Mouse (Mus musculus) midbrain, embryonic 12.5 days (tissue): ENCODE results near the gene Ptov1. TPM values are rescaled to one million over a fixed set of nuclear protein-coding genes. Genes with fewer than 3 reads are reported as not detected.
"Not testable (repeated sequence)": the region's sequence is repeated elsewhere in the genome, so short reads cannot be mapped to it uniquely, and the experiment has no call there.

Source experiments
- ATAC-seq: fragments of 200-750 bp; cut with Nextera tagmentation; 2 replicates; pipeline ENCODE4 v1.8.0; 2017; ENCODE audit warnings: low read depth, moderate TSS enrichment, moderate library complexity; ENCODE audit not compliant: low FRiP score
- H3K27ac ChIP-seq: fragments of 300-500 bp; sonication (generic); replicated peaks from 2 replicates; pipeline ENCODE4 v1.5.1; 2016; ENCODE audit warnings: mild to moderate bottlenecking
- H3K27me3 ChIP-seq: fragments of 300-500 bp; sonication (generic); 2 replicates; pipeline ENCODE4 v1.6.1; 2016; ENCODE audit warnings: mild to moderate bottlenecking
- H3K36me3 ChIP-seq: fragments of 300-500 bp; sonication (generic); 2 replicates; pipeline ENCODE4 v1.6.1; 2016
- H3K4me1 ChIP-seq: fragments of 300-500 bp; sonication (generic); 2 replicates; pipeline ENCODE4 v1.6.1; 2016
- H3K4me2 ChIP-seq: fragments of 300-500 bp; sonication (generic); replicated peaks from 2 replicates; pipeline ENCODE4 v1.6.1; 2016; ENCODE audit warnings: mild to moderate bottlenecking, moderate library complexity
- H3K4me3 ChIP-seq: fragments of 300-500 bp; sonication (generic); 2 replicates; pipeline ENCODE4 v1.5.1; 2016; ENCODE audit warnings: mild to moderate bottlenecking
- H3K9ac ChIP-seq: fragments of 300-500 bp; sonication (generic); replicated peaks from 2 replicates; pipeline ENCODE4 v1.6.1; 2016; ENCODE audit warnings: mild to moderate bottlenecking, moderate library complexity
- H3K9me3 ChIP-seq: fragments of 300-500 bp; sonication (generic); 2 replicates; pipeline ENCODE4 v1.6.1; 2016; ENCODE audit warnings: mild to moderate bottlenecking
- WGBS: fragments of 180-500 bp; shearing (Covaris S2); methylation state at CpG from one replicate; pipeline ENCODE4 v1.1.7; 2016; 5-methylcytosine and 5-hydroxymethylcytosine counted together
- polyA plus RNA-seq: library from polyadenylated mRNA; unstranded; fragments of >200 nt; fragmentation: Nextera tagmentation; extraction: Ambion mirVana; gene quantifications from 2 replicates; pipeline ENCODE4 v1.2.1, GENCODE M21; 2016

Gene Ptov1
- polyA plus RNA-seq, 1 experiment from 2014 or later, result 605 TPM

DNA sequence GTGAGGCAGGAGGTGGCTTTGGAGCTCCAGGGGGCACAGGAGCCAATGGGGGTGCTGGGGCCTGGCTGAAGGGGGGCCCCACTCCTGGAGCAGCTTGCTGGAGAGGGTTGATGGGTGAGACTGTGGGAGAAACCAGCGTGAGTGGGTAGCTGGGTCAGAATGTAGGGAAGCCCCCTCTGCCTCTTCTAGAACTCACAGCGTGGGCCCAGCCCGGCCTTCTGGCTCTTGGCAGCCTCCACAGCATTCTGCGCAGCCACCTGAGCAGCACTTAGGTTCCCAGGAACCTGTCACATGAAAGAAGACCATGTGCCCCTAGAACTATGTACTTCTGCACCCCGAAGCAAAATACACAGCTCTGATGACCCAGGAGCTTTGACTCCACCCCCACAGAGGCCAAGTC lies 15.0 kb upstream of the Ptov1 start:
- Histone ChIP-seq H3K4me2 (no peak overlapping the region), H3K4me1 (no peaks in the 10 kb centered on the region; the same call in 1 of the 2 replicates), H3K9ac (no peak overlapping the region), H3K27me3 (no peaks in the 10 kb centered on the region), H3K9me3 (no peaks in the 10 kb centered on the region), H3K4me3 (no peak overlapping the region), H3K27ac (no peak overlapping the region), H3K36me3 (peaks cover 81% of the 10 kb centered on the region)
- no peak for ATAC-seq
- WGBS, result 98% methylated on average over 5 of the region's 5 CpGs

DNA sequence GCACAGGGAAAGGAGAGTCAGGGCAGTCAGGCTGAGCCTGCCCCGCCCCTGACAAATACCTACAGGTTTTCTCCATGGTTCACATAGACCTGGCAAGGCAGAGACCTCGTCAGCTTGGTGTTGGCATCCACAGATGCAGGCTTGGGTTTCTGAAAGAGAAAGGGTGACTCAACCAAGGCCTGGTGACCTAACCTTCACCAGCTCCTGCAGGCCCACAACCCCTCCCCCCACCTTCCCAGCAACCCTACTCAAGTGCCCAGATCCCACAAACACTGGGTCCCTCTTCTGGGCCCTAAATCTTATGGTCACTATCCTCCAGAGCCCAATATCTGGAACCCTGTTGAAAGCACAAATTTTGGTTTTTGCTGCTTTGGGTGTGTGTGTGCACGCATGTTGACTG lies 13.4 kb upstream of the Ptov1 start:
- Histone ChIP-seq H3K4me3 (no peak overlapping the region), H3K36me3 (peaks cover 85% of the 10 kb centered on the region), H3K4me1 (no peaks in the 10 kb centered on the region; the same call in 1 of the 2 replicates), H3K9ac (no peak overlapping the region), H3K9me3 (no peaks in the 10 kb centered on the region), H3K27me3 (no peaks in the 10 kb centered on the region), H3K4me2 (no peak overlapping the region), H3K27ac (no peak overlapping the region)
- ATAC-seq, result no peak
- WGBS, result over 99% methylated on average over 3 of the region's 3 CpGs

DNA sequence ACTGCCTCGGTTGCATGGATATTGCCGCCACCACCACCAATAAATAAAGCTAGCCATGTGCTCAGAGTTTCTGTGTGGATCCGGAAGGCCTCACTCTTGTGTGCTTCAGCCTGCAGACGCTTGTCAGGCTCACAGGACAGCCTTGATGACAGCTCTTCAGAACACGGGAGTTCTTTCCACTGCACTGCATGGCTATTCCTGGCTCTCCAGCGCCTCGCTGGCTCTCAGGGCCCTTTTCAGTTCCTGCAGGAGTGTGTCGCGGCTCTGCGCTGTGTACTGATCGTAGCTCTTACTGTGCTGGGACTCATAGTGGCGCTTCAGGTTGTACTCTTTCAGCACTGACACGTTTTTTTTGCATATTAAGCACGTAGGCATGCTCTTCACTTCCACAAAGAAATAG lies 8.2 kb upstream of the Ptov1 start:
- WGBS, result 91% methylated on average over 14 of the region's 14 CpGs
- no peak for ATAC-seq
- H3K36me3 ChIP-seq, result peaks cover 72% of the 10 kb centered on the region

DNA sequence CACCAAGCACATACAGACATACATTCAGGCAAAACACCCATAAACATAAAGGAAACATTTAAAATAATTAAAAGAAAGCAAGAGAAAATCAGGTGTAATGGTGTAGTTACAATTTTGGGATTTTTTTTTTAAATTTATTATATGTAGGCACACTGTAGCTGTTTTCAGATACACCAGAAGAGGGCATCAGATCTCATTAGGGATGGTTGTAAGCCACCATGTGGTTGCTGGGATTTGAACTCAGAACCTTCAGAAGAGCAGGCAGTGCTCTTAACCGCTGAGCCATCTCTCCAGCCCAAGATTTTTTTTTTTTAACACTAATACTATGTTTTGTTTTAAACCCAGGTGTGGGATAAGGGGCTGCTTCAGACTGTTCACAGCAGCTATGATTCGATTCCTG lies 2.2 kb upstream of the Ptov1 start:
- Histone ChIP-seq H3K4me1 (peaks cover 28% of the 10 kb centered on the region), H3K36me3 (peaks cover 16% of the 10 kb centered on the region)
- not testable (repeated sequence) for H3K27me3 ChIP-seq, H3K27ac ChIP-seq, H3K4me3 ChIP-seq, H3K9me3 ChIP-seq, H3K9ac ChIP-seq, ATAC-seq, H3K4me2 ChIP-seq
- 85% methylated on average over 2 of the region's 2 CpGs for WGBS

More for the DNA sequence above, 8.2 kb upstream of the Ptov1 start:
- Histone ChIP-seq H3K4me3 (no peak overlapping the region), H3K9me3 (no peaks in the 10 kb centered on the region), H3K9ac (no peak overlapping the region), H3K4me2 (no peak overlapping the region), H3K27ac (no peak overlapping the region), H3K4me1 (no peaks in the 10 kb centered on the region), H3K27me3 (no peaks in the 10 kb centered on the region)

DNA sequence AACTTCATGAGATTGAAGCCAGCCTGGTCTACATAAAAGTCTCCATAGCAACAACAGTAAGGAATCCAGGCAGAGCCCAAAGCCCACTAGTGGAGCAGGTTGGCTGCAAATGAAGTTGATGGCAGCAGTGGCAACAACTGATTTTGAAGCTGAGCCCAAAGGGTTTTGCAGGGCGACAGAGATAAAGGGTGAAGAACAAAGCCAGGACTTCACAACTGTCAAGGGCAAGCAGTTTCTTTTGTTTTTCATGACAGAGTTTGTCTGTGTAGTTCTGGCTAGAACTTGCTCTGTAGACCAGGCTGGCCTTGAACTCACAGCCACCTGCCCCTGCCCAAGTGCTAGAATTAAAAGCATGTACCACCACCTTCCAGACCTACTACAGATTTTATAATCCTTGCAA lies 1.6 kb upstream of the Ptov1 start:
- no peaks in the 10 kb centered on the region for H3K9me3 ChIP-seq
- H3K27ac ChIP-seq, result no peak overlapping the region
- H3K4me2 ChIP-seq, result no peak overlapping the region
- no peaks in the 10 kb centered on the region for H3K27me3 ChIP-seq
- no peak for ATAC-seq
- H3K36me3 ChIP-seq, result peaks cover 11% of the 10 kb centered on the region
- no peak overlapping the region for H3K9ac ChIP-seq
- 26% methylated on average over 1 of the region's 1 CpGs for WGBS
- peaks cover 34% of the 10 kb centered on the region for H3K4me1 ChIP-seq
- H3K4me3 ChIP-seq, result no peak overlapping the region

DNA sequence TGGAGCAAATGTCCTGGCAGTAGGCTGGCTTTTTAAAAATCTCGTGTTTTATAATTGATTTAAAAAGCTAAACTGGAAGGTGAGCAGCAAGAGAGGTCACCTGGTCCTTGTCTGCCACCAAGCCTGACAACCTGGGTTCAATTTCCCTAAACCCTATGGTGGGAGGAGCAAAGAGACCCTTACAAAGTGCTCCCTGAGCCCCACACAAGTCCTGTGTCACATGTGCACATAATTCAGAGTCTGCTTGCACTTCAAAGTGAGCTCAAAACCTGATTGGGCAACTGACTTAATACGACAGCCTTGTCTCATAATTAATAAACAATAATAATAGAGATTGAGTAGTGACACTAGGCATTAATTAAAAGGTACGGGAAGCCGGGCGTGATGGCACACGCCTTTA lies 1.0 kb upstream of the Ptov1 start:
- H3K4me1 ChIP-seq, result peaks cover 40% of the 10 kb centered on the region
- H3K9ac ChIP-seq, result no peak overlapping the region
- H3K9me3 ChIP-seq, result no peaks in the 10 kb centered on the region
- H3K4me3 ChIP-seq, result no peak overlapping the region
- ATAC-seq, result no peak
- 81% methylated on average over 6 of the region's 6 CpGs for WGBS
- H3K4me2 ChIP-seq, result peak overlapping the region; percentile 91
- peak overlapping the region; percentile 100 for H3K27ac ChIP-seq
- H3K27me3 ChIP-seq, result no peaks in the 10 kb centered on the region
- peaks cover 11% of the 10 kb centered on the region for H3K36me3 ChIP-seq

DNA sequence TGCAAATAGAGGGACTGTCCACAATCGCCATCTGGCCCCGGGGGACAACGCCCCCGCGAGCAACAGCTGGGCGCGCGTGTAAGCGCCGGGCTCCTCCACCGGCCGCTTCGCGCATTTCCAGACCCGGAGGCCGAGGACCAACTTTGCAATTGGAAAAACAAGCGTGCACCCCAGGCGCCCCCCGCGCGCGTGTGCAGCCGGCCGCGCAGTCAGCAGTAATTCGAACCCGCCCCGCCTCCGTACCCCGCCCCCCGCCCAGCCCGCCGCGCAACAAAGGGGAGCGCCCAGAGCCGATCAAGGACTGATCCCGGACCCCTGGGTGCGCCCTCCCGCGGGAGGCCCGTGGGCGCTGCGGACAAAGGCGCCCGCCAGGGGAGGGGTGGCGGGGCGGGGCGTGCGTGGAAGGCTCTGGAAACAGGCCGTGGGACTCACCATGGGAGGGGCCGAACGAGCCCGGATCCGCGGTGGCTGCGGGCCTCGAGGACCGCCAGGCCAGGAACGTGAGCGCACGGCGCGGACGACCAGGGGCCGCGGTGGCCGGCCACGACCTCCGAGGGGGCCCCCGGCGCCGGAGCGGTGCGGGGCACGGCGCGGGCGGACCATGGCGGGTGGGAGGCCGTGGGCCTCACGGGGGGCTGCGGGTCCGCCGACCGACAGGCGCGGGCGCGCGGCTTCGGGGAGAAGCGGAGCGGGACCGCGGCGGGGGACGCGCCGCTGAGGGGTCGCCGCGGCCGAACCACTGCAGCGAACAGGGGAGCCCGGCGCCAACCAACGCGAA lies 480 bp downstream of the Ptov1 start:
- H3K9me3 ChIP-seq, result no peaks in the 10 kb centered on the region
- peaks cover 51% of the 10 kb centered on the region for H3K4me1 ChIP-seq
- H3K9ac ChIP-seq, result peak overlapping the region; percentile 98
- ATAC-seq, result peak; percentile 32
- H3K4me3 ChIP-seq, result peak overlapping the region; percentile 95
- WGBS, result under 1% methylated on average over 96 of the region's 108 CpGs
- peak overlapping the region; percentile 91 for H3K4me2 ChIP-seq
- peaks cover 26% of the 10 kb centered on the region for H3K36me3 ChIP-seq
- peak overlapping the region; percentile 100 for H3K27ac ChIP-seq
- H3K27me3 ChIP-seq, result no peaks in the 10 kb centered on the region

DNA sequence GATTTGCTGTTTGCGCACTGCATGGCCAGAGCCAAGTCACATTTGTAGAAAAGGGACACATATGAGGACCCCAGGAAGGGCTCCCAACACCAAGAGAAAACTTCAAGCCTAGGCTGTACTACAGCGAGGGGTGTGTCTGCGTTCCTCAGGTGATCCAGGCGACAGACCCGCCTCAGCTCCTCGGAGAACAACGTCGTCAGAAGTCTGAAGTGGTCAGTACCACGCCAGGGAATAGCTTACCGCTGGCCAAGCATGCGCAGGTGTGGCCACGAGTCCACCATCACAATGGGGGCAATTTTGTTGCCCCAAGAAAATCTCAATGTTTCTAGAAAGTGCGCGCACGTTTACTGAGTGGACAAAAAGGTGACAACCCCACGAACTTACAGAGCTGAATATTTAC lies 1.1 kb downstream of the Ptov1 start:
- 6% methylated on average over 16 of the region's 16 CpGs for WGBS
- Histone ChIP-seq H3K4me2 (peak overlapping the region; percentile 91), H3K9ac (peak overlapping the region; percentile 98), H3K4me3 (peak overlapping the region; percentile 95), H3K27ac (peak overlapping the region; percentile 100), H3K27me3 (no peaks in the 10 kb centered on the region), H3K9me3 (no peaks in the 10 kb centered on the region), H3K4me1 (peaks cover 51% of the 10 kb centered on the region), H3K36me3 (peaks cover 33% of the 10 kb centered on the region)
- ATAC-seq, result no peak

DNA sequence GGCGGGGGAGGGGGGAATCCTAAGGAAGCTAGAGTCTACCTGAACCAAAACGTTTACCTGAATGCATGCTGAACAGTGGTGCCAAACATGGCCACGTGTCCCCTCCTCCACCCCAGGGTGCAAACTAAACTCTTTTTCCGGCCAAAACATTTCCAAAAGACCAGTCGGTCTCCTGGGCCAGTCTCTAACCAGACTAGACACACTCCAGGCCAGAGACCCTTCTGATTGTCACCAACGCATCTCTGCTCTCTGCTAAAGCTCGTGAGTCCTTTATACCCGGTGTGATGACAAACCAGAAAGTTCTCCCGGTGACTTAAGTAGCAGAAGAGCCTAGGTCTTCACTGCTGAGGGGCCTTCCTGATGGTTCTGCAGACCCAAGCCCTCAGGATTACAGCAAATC lies 1.8 kb downstream of the Ptov1 start:
- H3K4me1 ChIP-seq, result peaks cover 51% of the 10 kb centered on the region
- WGBS, result 49% methylated on average over 9 of the region's 9 CpGs

DNA sequence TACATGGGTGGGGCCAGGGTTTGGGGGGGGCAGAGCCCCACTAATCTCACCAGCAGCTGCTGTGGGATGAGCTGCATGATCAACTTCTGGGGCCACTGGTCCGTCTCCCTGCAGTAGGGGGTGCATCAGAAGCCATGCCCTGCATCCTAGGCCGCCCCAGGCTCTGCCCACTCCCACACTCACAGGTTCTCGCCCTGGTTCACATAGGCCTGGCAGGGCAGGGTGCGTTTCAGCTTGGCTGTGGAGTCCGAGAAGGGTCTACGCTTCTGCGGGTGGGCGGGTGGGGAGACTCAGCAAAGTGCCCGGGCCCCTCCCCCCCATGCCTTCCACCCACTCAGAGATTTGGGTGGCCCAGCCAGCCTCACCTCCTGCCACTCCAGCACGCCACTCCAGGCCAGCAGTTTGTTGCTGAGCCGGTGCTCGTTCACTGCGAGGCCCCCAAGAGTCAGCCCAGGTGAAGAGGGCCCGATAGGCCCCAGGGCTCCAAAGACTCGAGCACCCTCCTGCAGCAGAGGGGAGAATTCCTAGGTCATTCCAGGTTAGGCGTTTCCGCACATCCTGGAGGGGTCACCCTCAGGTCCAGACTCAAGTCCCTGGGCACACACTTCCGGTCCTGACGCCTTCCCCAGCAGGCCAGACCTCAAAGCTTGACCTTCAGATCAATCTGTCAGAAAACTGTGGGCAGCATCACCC lies 2.4 kb downstream of the Ptov1 start:
- no peaks in the 10 kb centered on the region for H3K27me3 ChIP-seq
- H3K9me3 ChIP-seq, result no peaks in the 10 kb centered on the region
- no peak overlapping the region; the same call in 1 of the 2 replicates for H3K27ac ChIP-seq
- ATAC-seq, result no peak
- peak overlapping the region; percentile 98 for H3K9ac ChIP-seq
- H3K4me3 ChIP-seq, result peak overlapping the region; percentile 95
- peaks cover 46% of the 10 kb centered on the region for H3K36me3 ChIP-seq
- 74% methylated on average over 19 of the region's 19 CpGs for WGBS
- peaks cover 51% of the 10 kb centered on the region for H3K4me1 ChIP-seq
- peak overlapping the region; percentile 91 for H3K4me2 ChIP-seq

More for the DNA sequence above, 1.8 kb downstream of the Ptov1 start:
- Histone ChIP-seq H3K36me3 (peaks cover 39% of the 10 kb centered on the region), H3K4me3 (peak overlapping the region; percentile 95), H3K27me3 (no peaks in the 10 kb centered on the region), H3K4me2 (peak overlapping the region; percentile 91), H3K9me3 (no peaks in the 10 kb centered on the region), H3K27ac (no peak overlapping the region), H3K9ac (peak overlapping the region; percentile 98)
- no peak for ATAC-seq

DNA sequence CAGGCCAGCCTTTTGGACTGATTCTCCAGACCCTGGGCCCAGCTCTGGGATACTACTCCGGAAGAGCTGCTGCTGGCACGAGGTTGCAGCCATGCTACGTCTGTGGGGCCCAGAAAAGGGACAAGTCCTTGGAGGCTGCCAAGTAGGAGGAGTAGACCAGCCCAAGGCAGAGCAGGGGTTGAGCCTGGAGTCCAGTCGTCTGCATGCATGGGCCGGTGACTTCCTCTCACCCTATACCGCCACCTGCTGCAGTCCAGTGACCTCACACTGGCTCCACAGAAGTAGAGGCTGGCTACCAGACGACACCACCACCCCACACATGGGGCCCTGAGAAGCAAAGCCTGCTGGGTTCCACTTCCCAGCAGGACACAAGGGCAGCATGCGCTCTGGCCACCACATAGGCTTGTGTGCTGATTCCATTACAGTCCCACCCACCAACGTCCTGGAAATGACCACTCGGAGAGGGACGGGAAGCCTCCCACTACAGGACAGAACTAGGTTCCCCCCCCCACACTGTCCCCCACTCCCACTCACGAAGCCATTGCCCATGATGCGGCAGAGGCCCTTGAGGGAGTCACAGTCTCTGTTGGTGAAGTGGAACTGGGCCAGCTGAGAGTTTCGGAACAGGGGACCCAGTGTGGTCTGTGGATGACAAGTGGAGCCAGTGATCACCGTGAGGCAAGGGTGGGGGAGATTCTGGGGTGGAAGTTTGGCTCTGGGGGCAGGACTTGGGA lies 3.1 kb downstream of the Ptov1 start:
- ATAC-seq, result no peak
- H3K27ac ChIP-seq, result 0 out of 2 replicates have a peak overlapping the region, but pooled peaks have one; percentile 15

More for the DNA sequence above, 3.1 kb downstream of the Ptov1 start:
- Histone ChIP-seq H3K4me1 (peaks cover 51% of the 10 kb centered on the region), H3K4me2 (peak overlapping the region; percentile 91), H3K27me3 (no peaks in the 10 kb centered on the region), H3K4me3 (peak overlapping the region; percentile 95), H3K36me3 (peaks cover 53% of the 10 kb centered on the region), H3K9me3 (no peaks in the 10 kb centered on the region), H3K9ac (peak overlapping the region; percentile 98; the same call in 1 of the 2 replicates)
- WGBS, result 67% methylated on average over 15 of the region's 15 CpGs
